Mouse (Mus musculus) adrenal gland, postnatal 4 days (tissue): ENCODE data around the gene Hoxb6. TPM values are rescaled to one million over a fixed set of nuclear protein-coding genes. Genes with fewer than 3 reads are reported as not detected.

Source experiments
- DNase-seq, 2 experiments: peaks; one replicate each; pipeline ENCODE4 v3.0.0; 2021 to 2022; ENCODE audit warnings: low spot score in 2 of 2, mixed read lengths in 2 of 2
- total RNA-seq, 2 experiments: library from RNA; stranded (reverse); gene quantifications; 2 replicates each; pipeline ENCODE4 v1.2.3; 2021

Gene Hoxb6
- total RNA-seq, 2 experiments from 2014 or later = 43.6 to 47.9 TPM

GRCm38 (mm10) chr11:96333241-96334001 lies 41.1 kb downstream of the Hoxb6 start:
- no peak for DNase-seq

GRCm38 (mm10) chr11:96334002-96334364 lies 41.7 kb downstream of the Hoxb6 start:
- no peak for DNase-seq

- no peak for DNase-seq
Observed at GRCm38 (mm10) chr11:96334998-96335397, 42.7 kb downstream of the Hoxb6 start.

DNA sequence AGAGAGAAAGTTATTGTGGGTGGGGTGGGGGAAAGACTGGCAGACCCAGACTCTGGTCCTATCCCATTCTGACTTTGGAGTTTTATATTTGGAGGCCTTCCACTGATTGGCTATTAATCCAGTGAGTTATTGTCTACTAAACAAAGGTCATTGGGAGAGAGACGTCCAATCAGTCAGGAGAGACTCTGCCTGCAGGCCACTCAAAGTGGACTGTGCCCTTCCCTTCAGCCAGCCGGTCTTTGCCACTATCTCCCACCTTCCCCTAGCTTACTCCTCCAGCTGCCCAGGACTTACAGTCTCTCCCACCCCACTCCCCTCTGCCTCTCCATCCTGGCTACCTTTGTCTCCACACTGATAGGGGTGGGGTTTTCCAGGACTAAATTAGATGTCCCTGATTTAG lies 44.3 kb downstream of the Hoxb6 start:
- no peak for DNase-seq

DNA sequence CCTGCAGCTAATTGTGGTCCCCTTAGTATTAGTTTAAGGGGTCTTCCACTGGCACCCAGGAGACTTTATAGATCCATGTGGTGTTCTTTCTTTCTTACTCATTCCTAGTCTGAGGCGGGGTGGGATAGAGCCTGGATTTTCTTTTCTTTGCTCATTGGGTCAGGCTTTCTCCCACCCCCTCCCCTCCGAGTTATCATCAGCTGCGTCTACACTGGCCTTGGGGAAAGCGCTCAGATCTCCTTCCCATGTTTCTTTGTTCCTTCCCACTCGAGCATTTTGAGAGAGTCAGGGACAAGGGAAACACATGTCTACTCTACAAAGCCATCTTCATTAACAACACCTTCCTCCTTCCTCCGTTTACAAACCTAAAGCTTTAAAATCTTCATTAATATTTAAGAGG lies 44.8 kb downstream of the Hoxb6 start:
- DNase-seq = no peak

DNA sequence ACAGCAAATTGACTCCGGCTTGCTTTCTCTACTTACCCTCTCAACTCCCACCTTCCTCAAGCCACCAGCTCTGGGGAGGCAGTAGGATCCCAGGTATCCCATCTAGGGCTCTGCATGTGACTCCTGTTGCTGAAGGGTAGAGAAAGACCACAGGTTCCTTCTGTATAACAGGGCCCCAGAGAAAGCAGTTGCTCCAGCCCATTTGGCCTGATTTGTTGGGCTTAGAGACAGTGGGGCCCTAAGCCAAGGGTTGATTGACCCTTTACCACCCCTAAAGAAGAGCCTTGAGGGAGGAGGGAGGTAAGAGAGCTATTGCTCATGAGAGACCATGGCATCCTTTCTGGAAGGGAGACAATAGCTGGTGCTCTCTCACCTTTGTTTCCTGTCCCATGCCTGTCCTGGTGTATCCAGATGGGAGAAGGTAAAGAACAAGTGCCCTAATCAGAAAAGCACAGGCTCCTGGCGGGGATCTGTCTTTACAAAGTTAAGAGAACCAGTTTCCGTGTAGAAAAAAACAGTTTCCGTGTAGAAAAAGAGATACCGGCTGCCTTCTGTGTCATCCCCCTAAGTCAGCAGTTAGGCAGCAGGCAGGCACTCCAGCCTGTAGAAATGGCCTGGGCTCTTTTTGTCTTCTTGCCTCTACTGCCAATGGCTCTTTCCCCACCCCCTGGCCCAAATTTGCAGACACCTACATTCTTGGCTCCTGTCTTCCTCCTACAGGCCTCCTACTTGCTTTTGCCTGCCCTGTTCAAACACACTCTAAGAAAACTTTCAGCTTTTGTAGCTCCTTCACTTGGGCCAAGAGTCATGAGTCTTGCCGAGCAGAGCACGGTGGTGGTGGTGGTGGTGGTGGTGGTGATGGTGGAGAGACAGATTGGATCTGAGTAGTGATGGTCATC lies 46.9 kb downstream of the Hoxb6 start:
- DNase-seq = no peak

DNA sequence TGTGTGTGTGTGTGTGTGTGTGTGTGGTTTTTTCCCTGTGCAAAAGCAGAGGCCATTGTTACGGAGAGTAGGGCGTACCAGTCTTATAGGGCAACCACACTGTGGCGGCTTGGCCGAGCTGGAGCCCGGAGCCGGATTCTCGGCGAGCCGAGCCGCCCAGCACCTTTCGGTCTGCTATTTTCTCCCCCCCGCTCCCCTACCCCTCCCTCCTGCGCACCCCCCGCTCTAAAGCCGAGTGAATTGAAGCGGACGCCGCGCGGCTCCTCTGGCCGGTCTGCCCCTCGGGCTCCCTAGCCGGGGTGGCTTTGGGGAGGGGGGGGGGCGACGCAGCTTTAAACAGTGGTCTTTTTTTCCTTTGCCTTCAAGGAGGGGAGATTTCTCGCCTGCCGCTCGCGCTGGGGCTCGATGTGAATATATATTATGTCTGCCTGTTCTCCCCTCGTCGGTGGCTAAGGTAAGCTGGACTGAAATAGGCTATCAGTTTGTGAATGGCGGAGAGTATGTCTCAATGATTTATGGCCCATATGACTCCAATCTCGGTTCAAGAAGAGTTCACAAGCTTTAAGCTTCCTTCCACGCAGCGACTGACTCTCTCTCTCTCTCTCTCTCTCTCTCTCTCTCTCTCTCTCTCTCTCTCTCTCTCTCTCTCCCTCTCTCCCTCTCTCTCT lies 48.6 kb downstream of the Hoxb6 start:
- DNase-seq = no peak

DNA sequence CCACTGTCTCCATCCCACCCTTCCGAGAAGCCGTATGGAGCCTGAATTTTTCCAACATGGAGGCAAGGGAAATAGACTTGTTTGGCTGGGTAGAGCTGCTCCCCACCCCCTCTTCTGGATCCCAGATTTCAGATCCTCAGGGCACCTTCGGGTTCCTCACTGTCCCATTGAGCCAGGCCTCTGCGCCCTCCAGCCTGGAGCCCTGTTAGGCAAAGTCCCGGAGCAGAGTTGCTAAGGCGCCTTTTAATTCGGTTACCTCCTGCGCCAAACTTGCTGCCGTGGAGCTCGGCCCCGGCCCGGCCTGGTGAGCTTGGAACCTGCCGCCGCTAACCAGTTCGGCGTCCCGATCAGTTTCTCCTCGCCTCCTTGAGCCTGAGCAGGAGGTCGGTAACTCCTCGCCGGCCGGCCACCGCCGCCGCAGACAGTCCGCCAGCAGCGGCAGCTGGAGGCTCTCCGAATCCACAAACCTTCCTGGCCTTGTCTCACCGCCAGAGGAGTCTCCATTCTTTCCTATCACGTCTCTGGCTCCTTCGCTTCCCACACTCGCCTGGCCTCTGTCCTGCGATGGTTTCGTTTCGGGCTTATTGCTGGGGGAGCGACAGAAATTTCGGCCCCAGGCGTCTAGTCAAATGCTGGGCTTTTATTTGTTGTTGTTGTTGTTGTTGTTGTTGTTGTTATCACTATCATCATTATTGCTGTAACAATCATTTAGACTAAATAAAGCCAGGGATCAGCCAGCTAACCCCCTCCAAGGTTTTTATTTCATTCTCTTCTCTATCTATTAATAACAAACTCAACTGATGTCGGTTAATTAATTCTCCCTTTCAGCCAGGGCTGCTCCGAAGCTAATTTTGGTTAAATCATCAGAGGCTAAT lies 49.7 kb downstream of the Hoxb6 start:
- DNase-seq = no peak

DNA sequence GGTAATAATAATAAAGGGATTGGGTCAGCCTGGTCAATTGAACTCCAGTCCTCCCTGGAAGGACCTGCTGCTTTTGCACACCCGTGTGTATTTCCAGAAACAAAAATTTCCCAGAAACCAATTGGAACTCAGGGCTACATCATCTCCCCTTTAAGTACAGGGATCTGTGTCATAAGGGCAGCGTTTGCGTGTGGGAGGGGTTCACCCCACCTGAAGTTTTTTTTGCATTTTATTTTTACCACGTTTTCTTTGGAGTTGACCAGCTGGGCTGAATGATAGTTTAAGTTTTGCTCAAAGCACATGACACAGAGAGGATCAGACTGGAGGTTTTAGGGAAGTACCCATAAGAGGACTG lies 50.3 kb downstream of the Hoxb6 start:
- DNase-seq = no peak

DNA sequence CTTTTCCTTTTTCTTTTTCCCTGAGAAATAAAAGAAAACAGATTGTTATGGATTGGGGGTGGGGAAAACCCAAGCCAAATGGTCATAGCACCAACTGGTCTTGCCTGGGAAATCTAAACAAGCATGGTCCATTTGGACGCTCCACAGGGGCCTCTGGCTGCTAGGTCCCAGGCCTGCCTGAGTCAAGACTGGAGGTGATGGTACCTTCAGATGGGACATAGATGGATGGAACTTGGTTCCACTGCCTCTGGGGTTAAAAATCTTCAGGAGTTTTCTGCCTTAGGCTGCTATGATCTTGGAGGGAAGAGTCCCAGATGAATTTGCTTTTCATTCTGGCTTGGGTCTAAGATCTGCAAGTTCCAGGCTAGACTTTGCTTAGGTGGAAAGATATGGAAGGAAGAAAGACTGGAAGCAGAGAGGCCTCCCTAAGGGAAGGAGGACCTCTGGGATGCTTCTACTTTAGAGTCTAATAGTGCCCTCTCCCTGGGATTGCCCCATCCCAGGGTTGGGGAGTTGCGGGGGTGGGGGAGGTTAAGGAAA lies 51.0 kb downstream of the Hoxb6 start:
- no peak for DNase-seq

GRCm38 (mm10) chr11:96344061-96344877 lies 52.0 kb downstream of the Hoxb6 start:
- no peak for DNase-seq

DNA sequence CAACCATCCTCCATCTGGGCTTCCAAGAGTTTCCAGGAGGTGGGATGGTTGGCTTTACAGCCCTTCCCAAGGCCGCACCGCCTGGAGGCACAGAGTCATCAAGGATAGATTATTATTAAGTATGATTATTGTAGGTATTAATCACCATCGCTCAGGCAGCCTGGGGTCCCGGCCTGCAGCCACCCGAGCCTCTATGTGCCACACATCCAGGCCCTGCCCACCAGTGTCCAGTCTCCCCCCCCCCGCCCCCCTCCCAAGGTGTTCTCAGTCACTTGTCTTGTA lies 52.5 kb downstream of the Hoxb6 start:
- no peak for DNase-seq

GRCm38 (mm10) chr11:96345220-96345892 lies 53.1 kb downstream of the Hoxb6 start:
- no peak for DNase-seq

DNA sequence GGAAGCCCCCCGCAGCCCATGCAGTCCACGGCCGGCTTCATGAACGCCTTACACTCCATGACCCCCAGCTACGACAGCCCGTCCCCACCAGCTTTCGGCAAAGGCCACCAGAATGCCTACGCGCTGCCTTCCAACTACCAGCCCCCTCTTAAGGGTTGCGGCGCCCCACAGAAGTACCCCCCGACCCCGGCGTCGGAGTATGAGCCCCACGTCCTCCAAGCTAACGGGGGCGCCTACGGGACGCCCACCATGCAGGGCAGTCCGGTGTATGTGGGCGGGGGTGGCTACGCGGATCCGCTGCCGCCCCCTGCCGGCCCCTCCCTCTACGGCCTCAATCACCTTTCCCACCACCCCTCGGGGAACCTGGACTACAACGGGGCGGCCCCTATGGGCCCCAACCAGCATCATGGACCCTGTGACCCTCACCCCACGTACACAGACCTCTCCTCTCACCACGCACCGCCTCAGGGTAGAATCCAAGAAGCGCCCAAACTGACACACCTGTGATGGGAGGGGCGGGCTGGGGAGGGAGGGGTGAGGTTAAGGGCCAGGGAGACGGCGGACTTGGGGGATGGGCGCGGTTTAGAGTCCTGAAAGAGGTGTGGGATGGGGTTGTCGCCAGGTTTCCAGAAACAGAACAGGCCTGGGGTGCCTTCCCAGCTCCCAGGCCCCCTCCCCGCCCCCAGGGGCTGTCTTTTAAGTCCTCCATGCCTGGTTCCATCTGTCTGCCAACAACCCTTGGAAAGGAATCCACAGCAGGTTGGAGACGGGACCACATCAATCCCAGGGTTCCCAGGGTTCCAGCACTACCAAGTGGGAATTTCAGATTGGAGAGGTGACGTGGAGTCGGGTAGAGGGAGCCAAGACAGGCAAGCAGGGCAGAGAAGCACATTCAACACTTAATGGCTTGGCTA lies 53.9 kb downstream of the Hoxb6 start:
- DNase-seq = no peak

DNA sequence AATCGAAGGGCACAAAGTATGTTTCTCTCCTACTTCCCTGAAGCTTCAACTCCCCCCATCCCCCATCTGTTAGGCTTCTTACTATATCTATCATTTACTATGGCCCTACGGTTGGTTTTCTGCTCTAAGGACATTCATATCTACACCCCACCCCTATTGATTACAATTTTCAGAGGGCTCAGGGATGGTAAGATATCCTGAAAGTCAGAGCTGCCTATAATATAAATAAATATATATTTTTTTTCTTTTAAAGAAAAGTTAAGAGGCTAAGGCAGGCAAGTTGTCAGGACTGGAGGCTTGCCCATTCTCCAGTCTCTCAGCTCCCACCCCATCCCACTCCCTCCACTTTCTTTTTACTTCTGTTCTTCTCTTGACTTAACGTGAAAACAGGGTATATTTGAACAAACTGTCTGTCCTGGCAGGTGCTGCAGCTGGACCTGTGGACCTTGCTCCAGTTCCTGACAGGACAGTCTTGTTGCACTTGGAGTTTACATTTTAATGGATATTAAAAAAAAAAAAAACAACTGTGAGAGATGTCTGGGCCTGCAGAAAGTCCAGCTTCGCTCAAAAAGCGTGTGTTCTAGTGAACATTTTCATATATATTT lies 54.7 kb downstream of the Hoxb6 start:
- DNase-seq = no peak

DNA sequence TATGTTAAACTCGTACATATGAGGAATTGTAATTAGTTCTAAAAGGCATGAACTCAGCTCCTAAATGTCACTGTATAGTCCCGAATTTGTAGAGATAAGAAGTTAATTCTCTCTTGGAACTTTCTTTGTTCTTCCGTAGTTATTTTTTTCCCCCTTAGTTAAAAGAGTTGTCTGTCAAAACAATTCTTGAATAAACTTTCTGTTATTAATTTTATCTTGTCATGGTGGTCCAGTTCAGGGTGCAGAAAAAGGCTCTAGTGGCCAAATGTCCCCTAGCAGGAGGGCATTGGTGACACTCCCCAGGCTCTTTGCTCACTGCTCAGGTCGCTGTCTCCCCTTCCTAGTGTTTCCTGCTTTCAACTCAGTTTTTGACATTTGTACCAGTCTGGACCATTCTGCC lies 55.4 kb downstream of the Hoxb6 start:
- no peak for DNase-seq

DNA sequence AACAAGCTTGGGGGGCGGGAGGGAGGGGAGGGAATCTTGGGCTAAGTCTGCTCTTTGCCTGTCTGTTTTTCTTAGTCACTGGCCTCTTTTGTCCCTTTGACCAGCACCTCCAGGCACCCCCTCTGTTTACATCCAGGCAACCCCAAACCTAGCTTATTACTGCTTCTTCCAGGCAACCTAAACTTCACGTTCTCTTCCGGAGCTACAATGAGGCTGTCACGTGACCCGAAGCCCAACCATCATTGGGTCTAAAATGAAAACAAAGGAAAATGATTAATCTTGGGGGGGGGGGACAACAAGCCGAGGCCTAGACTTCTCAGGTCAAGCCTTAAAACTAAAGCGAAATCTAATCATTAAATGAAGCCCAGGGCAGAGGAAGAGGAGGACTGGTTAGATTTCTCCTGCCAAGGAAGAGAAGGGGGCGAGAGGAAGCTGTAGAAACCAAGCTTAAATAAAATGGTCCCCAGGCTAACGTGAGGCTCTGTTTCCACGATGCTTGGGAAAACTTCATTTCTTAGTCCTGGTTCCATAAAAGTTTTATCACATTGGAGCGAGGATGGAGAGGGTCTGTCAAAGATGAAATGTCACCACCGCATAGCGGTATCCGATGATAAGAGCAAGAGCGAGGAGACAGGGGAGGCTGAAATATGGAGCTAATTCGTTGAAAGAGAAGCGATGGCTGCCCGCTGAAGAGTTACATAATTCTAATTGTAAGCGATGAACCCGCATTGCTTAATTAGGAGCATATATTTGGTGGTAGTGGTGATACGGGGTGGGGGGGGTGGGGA lies 56.1 kb downstream of the Hoxb6 start:
- DNase-seq = no peak
